Mouse (Mus musculus): ENCODE data around the gene Herpud1.

GRCm38 (mm10) chr8:94408443-94409080 lies 22.3 kb downstream of the Herpud1 start:
- TF ChIP-seq CTCF (IDR thresholded peaks at IDR 0.05; ENCODE audit: borderline replicate concordance, extremely low read depth, insufficient read depth, insufficient read length) = no peak
- no peak for TF ChIP-seq POLR2A (IDR thresholded peaks at IDR 0.05; ENCODE audit: borderline replicate concordance, extremely low read depth, insufficient read depth, insufficient read length, poor library complexity, severe bottlenecking)
